Mouse (Mus musculus): ENCODE results near the gene Inka1. TPM values are rescaled to one million over a fixed set of nuclear protein-coding genes. Genes with fewer than 3 reads are reported as not detected.

Gene Inka1
- total RNA-seq, 2 experiments from 2014 or later, result 9.7 to 10.8 TPM

DNA sequence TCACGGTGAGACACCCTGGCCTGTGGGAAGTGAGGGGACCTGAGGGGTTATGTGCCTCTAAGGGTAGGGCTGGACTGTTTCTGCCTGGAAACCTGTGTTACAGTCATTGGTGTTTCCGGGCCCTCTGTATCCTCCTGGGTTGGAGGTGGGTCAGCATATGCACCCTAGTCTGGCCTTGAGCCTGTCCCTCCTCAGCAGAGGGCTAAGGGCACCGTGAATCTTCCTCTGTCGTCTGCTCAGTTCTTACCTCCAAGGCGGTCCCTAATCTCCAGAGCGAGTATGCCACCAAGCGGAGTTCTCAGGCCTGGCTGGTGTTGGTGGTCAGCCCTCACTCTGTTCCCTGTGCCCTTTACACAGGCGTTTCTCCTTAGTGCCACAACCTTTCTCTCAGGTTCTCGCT, 22.8 kb downstream of the Inka1 start:
- Histone ChIP-seq H3K4me3 (no peak overlapping the region), H3K27ac (peak overlapping the region; percentile 92; the same call in 1 of the 2 replicates)
- TF ChIP-seq CTCF (conservative IDR thresholded peaks at IDR 0.05), result no peak
- no peak for DNase-seq (ENCODE audit: low spot score in 2 of 2)

DNA sequence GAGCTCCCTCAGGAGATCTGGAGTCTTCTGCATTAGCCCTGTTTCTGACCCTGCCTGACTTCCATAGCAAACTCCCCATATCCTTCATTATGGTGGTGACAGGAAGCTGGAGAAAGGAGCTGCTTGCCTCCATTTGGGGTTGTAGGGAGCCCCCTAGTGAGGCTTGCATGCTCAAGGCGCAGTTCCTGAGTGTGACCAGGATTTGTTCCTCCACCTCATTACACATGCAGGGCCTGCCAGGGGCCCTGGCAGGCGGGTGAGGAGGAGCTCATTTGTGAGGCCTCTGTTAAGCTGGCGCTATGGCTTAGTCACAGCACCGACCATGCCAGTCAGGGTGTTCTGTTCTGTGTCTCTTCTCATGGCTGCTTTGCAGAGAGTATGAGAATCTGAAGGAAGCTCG, 23.8 kb downstream of the Inka1 start:
- H3K4me3 ChIP-seq, result peak overlapping the region; percentile 36; the same call in 1 of the 2 replicates
- peak; percentile 80 for TF ChIP-seq CTCF (conservative IDR thresholded peaks at IDR 0.05)
- peak overlapping the region; percentile 92 for H3K27ac ChIP-seq
- DNase-seq (ENCODE audit: low spot score in 2 of 2), result peak; percentile 72 to 87

DNA sequence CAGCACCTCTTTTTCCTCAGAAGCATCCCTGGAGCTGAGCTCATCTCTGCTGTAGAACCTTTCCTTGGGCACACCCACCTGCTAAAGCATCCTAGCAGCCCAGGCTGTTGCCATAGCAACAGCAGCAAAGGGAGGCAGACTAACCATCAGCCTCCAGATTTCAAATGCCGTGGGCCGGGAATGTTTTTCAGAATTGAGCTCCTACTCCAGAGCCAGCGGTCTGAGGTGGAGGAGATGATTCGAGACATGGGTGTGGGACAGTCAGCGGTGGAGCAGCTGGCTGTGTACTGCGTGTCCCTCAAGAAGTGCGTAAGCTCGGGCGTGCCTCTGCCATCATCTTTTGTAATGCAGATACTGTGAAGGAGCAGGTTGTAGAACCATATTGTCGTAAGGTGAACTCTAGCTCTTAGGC, 24.3 kb downstream of the Inka1 start:
- Histone ChIP-seq H3K27ac (peak overlapping the region; percentile 92), H3K4me3 (peak overlapping the region; percentile 36; the same call in 1 of the 2 replicates)
- TF ChIP-seq CTCF (conservative IDR thresholded peaks at IDR 0.05), result no peak
- peak; percentile 77 to 89 for DNase-seq (ENCODE audit: low spot score in 2 of 2)

DNA sequence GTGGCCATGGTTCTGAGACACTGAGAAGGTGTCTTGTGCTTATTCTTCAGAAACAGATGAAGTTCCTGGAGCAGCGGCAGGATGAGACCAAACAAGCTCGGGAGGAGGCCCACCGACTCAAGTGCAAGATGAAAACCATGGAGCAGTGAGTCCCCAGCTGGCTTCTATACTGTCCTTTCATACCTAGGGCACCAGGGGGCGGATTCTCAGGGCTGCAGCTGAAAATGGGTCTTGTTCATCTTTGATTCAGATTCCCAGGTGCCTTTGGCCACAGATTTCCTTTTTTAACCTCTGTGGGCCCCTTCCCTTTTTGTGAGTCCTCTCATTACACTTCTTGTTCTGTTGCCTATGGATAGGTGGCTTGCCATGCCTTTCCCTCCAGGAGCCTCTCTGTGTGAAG, 24.8 kb downstream of the Inka1 start:
- no peak for DNase-seq (ENCODE audit: low spot score in 2 of 2)
- TF ChIP-seq CTCF (conservative IDR thresholded peaks at IDR 0.05), result peak; percentile 47
- H3K4me3 ChIP-seq, result no peak overlapping the region
- peak overlapping the region; percentile 92 for H3K27ac ChIP-seq

DNA sequence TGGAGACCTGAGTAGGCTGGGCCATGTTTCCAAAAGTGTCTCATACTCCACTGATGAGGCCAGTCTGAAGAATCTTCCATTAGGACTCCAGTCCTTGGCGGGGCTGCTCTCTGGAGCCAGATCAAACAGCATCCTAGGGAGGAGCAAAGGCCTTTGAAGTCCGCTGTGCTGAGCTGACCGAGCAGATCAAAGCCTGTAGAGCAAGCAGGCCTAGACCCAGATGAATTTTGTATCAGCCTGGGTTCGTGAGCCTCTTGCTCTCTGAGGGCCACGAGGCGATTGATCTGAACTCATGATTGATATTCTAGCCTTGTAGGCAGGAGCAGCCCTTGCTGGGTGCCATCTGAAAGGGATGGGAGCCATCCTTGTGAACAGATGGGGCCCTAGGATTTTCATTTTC, 25.8 kb downstream of the Inka1 start:
- DNase-seq (ENCODE audit: low spot score in 2 of 2), result no peak
- H3K27ac ChIP-seq, result peak overlapping the region; percentile 92
- TF ChIP-seq CTCF (conservative IDR thresholded peaks at IDR 0.05), result no peak
- no peak overlapping the region for H3K4me3 ChIP-seq

DNA sequence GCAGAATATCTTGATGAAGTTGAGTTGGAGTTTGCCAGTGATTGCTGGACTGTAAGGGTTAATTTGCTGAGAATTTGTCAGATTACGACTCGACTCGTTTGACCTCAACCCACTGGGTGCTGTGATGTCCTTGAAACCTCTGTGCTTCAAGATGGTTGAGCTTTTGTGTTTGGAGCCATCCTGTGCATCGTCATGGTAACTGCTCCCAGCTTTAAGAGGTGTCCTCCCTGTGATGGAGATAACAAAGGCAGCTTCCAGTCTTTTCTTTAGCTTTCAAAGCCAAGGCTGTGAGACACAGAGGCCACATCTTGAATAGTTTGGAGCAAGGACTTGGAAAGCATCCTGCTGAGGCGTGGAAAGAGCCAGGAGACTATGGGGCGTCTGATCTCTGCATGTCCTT, 28.5 kb downstream of the Inka1 start:
- Histone ChIP-seq H3K27ac (no peak overlapping the region), H3K4me3 (no peak overlapping the region)
- no peak for TF ChIP-seq CTCF (conservative IDR thresholded peaks at IDR 0.05)
- DNase-seq (ENCODE audit: low spot score in 2 of 2), result no peak

DNA sequence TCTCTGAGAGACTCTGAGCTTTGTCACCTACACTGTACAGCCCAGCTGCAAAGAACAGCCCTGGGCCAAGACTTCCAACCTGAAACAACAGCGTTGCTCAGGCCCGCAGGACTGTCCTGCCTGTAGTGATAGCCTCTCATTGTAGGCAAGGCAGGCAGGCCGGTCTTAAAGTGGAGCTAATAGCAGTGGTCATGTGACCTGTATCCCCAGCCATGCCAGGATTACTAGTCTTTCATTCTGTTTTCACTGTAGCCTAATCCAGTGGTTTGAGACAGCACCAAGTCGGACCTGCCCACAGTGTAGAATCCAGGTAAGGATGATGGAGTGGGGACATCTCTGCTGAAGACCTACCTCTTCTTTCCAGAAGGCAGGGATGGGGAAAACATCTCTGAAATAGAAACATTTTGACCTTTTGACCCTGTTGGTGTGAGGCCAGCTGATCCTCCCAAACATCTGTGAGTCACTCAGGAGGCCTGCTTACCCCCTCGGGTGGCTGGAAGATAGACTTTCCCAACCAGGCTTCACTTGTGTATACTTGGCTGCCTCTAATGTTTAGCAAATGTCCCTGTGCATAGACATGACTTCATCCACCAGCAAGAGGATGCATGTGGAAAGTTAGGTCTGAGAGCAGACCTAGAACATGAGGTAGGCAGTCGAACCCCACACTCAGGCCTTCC, 29.9 kb downstream of the Inka1 start:
- no peak for DNase-seq (ENCODE audit: low spot score in 2 of 2)
- no peak for TF ChIP-seq CTCF (conservative IDR thresholded peaks at IDR 0.05)
- Histone ChIP-seq H3K27ac (no peak overlapping the region), H3K4me3 (no peak overlapping the region)

DNA sequence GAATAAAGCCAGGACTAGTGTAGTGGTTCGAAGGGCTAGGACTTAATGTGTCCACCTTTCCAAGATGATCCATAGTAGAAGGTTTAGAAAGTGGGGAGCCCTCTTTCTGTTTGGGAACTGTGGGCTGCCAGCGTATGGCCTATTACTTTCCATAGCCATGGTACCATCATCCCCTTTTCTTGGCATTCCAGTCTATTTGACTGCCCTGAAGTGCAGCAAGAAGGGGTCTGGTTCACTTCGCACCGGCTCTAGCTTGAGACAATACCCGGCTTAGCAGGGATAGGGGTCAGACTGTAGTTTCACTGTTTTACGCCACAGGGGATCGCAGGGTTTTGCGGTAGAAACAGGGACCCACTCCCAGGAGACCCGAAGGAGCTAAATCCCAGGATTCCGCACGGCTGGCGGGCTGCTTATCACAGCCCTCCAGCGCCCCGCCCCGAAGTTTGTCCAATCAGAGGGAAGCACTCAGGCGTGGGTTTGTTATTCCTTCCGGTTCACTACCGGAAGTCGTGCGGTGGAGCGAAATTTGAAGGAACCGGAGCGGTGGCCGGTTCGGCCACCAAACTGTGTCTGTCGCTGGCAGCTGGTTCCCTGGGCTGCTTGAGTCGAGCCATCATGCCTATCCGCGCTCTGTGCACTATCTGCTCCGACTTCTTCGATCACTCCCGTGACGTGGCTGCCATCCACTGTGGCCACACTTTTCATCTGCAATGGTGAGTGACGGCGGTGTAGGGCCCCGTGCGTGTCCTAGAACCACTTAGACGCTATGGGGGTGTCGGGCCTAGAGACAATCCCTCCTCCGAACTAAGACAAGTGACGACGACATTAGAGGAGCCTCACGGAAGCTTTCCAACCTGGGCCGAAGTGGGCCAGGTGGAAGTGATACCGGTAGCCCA, 35.0 kb downstream of the Inka1 start:
- peak; percentile 90 to 92 for DNase-seq (ENCODE audit: low spot score in 2 of 2)
- peak overlapping the region; percentile 66 for H3K4me3 ChIP-seq
- peak overlapping the region; percentile 87 for H3K27ac ChIP-seq
- peak; percentile 12; the same call in 1 of the 2 replicates for TF ChIP-seq CTCF (conservative IDR thresholded peaks at IDR 0.05)

DNA sequence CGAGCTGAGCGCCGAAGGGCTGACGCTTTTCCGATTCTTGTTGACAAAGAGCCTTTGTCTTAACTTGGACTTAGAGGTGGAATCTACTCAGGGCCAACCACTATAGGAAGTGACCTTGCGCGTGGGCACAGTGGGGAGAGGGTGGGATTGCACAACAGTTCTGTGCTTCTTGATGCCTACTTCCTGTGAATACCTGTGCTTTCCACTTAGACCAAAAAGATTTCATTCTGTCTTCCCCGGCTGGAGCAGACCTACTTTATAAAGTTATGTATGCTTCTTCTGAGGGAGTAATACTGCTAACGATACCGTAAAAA, 35.8 kb downstream of the Inka1 start, which contains the start of gene Traip:
Gene Traip (plus strand): TSS at position 215 of the 314 bp plus-strand sequence.
- no peak for TF ChIP-seq CTCF (conservative IDR thresholded peaks at IDR 0.05)
- H3K27ac ChIP-seq, result peak within 1 kb of the TSS; percentile 87
- peak within 1 kb of the TSS; percentile 66 for H3K4me3 ChIP-seq
- DNase-seq (ENCODE audit: low spot score in 2 of 2), result no peak

DNA sequence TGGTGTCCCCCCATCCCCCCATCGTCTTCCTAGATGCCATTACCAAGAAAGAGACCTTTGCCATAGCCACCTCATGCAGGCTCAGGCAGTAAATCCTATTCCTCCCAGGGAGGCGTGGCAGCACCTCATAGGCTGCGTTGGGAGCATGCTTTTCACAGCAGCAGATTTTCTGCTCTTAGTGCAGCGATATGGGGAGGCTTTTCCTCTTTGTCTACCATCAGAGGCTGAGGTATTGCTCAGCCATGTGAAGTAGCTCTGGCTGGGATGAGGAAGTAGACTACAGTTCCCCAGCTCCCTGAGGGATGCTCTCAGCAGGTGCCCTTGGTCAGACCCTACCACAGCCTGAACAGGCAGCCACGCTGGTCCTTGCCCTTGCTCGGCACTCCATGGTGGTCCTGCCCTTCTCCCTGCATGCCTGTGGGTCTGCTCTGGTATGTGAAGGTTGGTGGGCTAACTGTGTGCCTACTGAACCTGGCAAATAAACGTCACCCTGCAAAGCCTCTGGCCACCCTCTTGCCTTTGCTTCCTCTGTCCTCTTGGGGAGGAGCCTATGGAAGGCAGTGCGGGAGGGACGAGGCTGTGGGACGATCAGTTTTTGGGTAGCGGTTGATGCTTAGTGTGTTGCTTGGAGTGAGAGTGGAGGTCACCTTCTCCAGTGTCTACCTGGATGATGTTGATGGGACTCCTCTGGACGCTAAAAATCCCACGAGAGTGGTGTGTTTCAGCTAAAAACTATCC, 36.3 kb downstream of the Inka1 start:
- H3K27ac ChIP-seq, result no peak overlapping the region
- no peak for DNase-seq (ENCODE audit: low spot score in 2 of 2)
- TF ChIP-seq CTCF (conservative IDR thresholded peaks at IDR 0.05), result no peak
- no peak overlapping the region for H3K4me3 ChIP-seq

DNA sequence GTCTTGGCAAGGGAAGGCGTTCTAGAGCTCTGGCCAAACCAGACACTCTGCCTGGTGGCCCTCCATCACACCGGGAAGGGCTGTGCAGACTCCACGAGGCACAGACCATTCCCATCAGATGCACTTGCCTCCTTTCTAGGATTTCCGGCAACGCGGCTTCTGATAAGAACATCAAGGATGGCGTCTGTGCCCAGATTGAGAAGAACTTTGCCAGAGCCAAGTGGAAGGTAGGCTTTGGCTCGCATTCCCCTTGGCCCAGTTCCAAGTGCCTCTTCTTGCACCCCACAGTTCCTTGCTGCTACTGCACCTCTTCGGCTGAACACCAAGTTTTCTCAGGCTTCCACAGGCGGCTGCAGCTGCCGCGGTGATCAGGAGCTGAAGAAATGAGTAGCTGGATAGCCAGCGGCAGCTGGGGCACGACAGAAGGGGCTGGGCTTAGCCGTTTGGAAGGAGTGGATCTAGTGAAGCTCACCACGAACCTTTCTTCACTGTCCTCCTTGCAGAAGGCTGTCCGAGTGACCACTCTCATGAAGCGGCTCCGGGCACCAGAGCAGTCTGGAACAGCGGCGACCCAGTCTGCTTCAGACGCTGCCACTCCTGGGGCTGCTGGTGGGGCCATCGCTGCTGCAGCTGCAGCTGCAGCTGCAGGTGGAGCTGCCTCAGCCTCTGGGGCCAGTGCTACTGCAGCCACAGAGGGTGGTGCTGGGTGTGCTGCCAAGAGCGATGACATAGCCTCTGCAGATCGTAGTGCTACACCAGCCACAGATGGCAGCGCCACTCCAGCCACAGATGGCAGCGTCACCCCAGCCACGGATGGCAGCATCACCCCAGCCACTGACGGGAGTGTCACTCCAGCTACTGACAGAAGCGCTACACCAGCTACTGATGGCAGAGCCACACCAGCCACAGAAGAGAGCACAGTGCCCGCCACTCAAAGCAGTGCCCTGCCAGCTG, 38.2 kb downstream of the Inka1 start:
- H3K4me3 ChIP-seq, result no peak overlapping the region

DNA sequence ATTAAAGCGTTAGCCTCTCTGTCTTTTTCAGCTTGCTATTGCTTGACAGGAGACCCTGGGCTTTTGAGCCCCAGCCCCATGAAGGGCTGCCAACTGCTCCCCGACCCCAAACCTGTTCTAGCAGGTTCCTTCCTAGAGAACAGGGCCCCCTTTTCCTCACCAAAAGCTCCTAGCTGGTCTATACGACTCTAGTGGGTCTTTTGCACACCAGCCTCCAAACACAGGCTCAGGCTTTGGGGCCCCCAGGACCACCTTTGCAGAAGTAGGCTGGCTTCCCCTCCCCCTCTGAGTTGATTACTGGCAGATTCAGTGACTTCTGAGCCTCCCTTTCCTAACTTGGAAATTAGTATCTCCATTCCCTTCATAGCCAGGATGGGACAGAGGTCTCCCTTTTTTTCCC, 48.8 kb downstream of the Inka1 start:
- TF ChIP-seq CTCF (conservative IDR thresholded peaks at IDR 0.05), result no peak
- peak overlapping the region; percentile 78 for H3K4me3 ChIP-seq
- no peak for DNase-seq (ENCODE audit: low spot score in 2 of 2)
- peak overlapping the region; percentile 96 for H3K27ac ChIP-seq

More for the DNA sequence above, 38.2 kb downstream of the Inka1 start:
- DNase-seq (ENCODE audit: low spot score in 2 of 2), result no peak
- H3K27ac ChIP-seq, result peak overlapping the region; percentile 71
- TF ChIP-seq CTCF (conservative IDR thresholded peaks at IDR 0.05), result no peak
